Mouse (Mus musculus): ENCODE results near the gene Clca3a1.

GRCm38 (mm10) chr3:144714126-144714525 lies 46.7 kb downstream of the Clca3a1 start:
- no peak for TF ChIP-seq CTCF (IDR thresholded peaks at IDR 0.05; ENCODE audit: control insufficient read depth, insufficient read depth, insufficient replicate concordance, low read depth, low read length)
- TF ChIP-seq POLR2A (IDR thresholded peaks at IDR 0.05; ENCODE audit: control insufficient read depth, low read depth, low read length) = no peak

Measured in testis, adult 2 months (tissue).